Mouse (Mus musculus) CH12.LX (cell line): Measurements from ENCODE around the gene Pcca. TPM values are rescaled to one million over a fixed set of nuclear protein-coding genes. Genes with fewer than 3 reads are reported as not detected.

Experiments used
- DNase-seq: peaks from one replicate; pipeline ENCODE4 v3.0.0-alpha.2; 2013; ENCODE audit errors: extremely low read depth
- H3K27ac ChIP-seq: 2 replicates; pipeline ENCODE4 v1.5.1; 2012; ENCODE audit warnings: low read depth, mild to moderate bottlenecking, control low read depth, moderate library complexity; ENCODE audit not compliant: insufficient read depth
- H3K27me3 ChIP-seq: replicated peaks from 2 replicates; pipeline ENCODE3; 2012; ENCODE audit warnings: inconsistent platforms
- H3K36me3 ChIP-seq, 2 experiments: replicated peaks in 1 of 2; 2 replicates each; pipeline versions ENCODE3 to v1.6.1; 2012; ENCODE audit warnings: inconsistent platforms in 1 of 2, low read length in 1 of 2, mild to moderate bottlenecking in 1 of 2, mixed read lengths in 1 of 2, moderate library complexity in 1 of 2; ENCODE audit not compliant: control insufficient read depth in 1 of 2, insufficient read depth in 1 of 2
- H3K4me1 ChIP-seq, 2 experiments: 2 replicates each; pipeline ENCODE4 v1.6.1; 2012; ENCODE audit warnings: inconsistent platforms in 1 of 2, moderate library complexity in 1 of 2; ENCODE audit not compliant: insufficient read depth in 2 of 2, control insufficient read depth in 1 of 2
- H3K4me2 ChIP-seq: 2 replicates; pipeline ENCODE4 v1.6.1; 2012; ENCODE audit warnings: low read depth, mild to moderate bottlenecking, control low read depth; ENCODE audit not compliant: poor library complexity, insufficient read depth, severe bottlenecking
- H3K4me3 ChIP-seq, 3 experiments: fragments of 150-350 bp in 1 of 3; sonication (generic) in 1 of 3; replicated peaks in 1 of 3; 2 replicates each; pipeline versions ENCODE3 to v1.5.1; 2011 to 2012; ENCODE audit warnings: low read depth in 2 of 3, low read length in 2 of 3, mild to moderate bottlenecking in 2 of 3, moderate library complexity in 2 of 3, control low read depth in 1 of 3, improper control_type of control experiment in 1 of 3, inconsistent platforms in 1 of 3, mixed read lengths in 1 of 3; ENCODE audit not compliant: poor library complexity in 1 of 3
- H3K79me2 ChIP-seq: replicated peaks from 2 replicates; pipeline ENCODE4 v1.6.1; 2012; ENCODE audit warnings: mild to moderate bottlenecking, moderate library complexity; ENCODE audit not compliant: control insufficient read depth, poor library complexity, insufficient read depth, severe bottlenecking; ENCODE audit errors: extremely low read depth
- H3K9ac ChIP-seq: 2 replicates; pipeline ENCODE4 v1.6.1; 2012; ENCODE audit warnings: low read depth, mild to moderate bottlenecking, control low read depth, moderate library complexity; ENCODE audit not compliant: insufficient read depth
- H3K9me3 ChIP-seq: replicated peaks from 2 replicates; pipeline ENCODE3; 2012; ENCODE audit warnings: low read length, inconsistent platforms, mixed read lengths
- BHLHE40 ChIP-seq: IDR thresholded peaks from 2 replicates; pipeline ENCODE4 v1.6.1; 2011; ENCODE audit warnings: mild to moderate bottlenecking, low read depth, low read length, improper control_type of control experiment
- CTCF ChIP-seq, 2 experiments: IDR thresholded peaks in 1 of 2; conservative IDR thresholded peaks in 1 of 2; 2 replicates each; pipeline ENCODE4 v1.5.1; 2011 to 2012; ENCODE audit warnings: low read depth in 2 of 2, low read length in 2 of 2, improper control_type of control experiment in 1 of 2, inconsistent platforms in 1 of 2, mild to moderate bottlenecking in 1 of 2, moderate library complexity in 1 of 2
- E2F4 ChIP-seq: IDR thresholded peaks from 2 replicates; pipeline ENCODE4 v1.6.1; 2011; ENCODE audit warnings: low read depth, low read length, improper control_type of control experiment; ENCODE audit not compliant: insufficient replicate concordance
- EP300 ChIP-seq: IDR thresholded peaks from 2 replicates; pipeline ENCODE4 v1.6.1; 2011; ENCODE audit warnings: low read length, improper control_type of control experiment
- ETS1 ChIP-seq: conservative IDR thresholded peaks from 2 replicates; pipeline ENCODE4 v1.6.1; 2012; ENCODE audit warnings: low read depth, mild to moderate bottlenecking, inconsistent platforms, low read length, improper control_type of control experiment, moderate library complexity
- HCFC1 ChIP-seq: IDR thresholded peaks from 2 replicates; pipeline ENCODE4 v1.6.1; 2012; ENCODE audit warnings: low read depth, mild to moderate bottlenecking, inconsistent platforms, low read length, improper control_type of control experiment
- JUN ChIP-seq: IDR thresholded peaks from 2 replicates; pipeline ENCODE4 v1.6.1; 2011; ENCODE audit warnings: low read depth, mild to moderate bottlenecking, low read length, improper control_type of control experiment, moderate library complexity; ENCODE audit not compliant: insufficient read depth
- MAFK ChIP-seq: IDR thresholded peaks from 2 replicates; pipeline ENCODE4 v1.6.1; 2011; ENCODE audit warnings: low read length, improper control_type of control experiment; ENCODE audit not compliant: insufficient replicate concordance
- MAX ChIP-seq: IDR thresholded peaks from 2 replicates; pipeline ENCODE4 v1.6.1; 2011; ENCODE audit warnings: low read length, improper control_type of control experiment
- MAZ ChIP-seq: IDR thresholded peaks from 2 replicates; pipeline ENCODE4 v1.6.1; 2012; ENCODE audit warnings: low read depth, mild to moderate bottlenecking, inconsistent platforms, low read length, improper control_type of control experiment, moderate library complexity
- MEF2A ChIP-seq: IDR thresholded peaks from 2 replicates; pipeline ENCODE4 v1.6.1; 2014; ENCODE audit warnings: low read depth, mild to moderate bottlenecking, inconsistent platforms, low read length, improper control_type of control experiment, borderline replicate concordance
- MXI1 ChIP-seq: IDR thresholded peaks from 2 replicates; pipeline ENCODE4 v1.6.1; 2011; ENCODE audit warnings: mild to moderate bottlenecking, low read depth, low read length, improper control_type of control experiment
- NELFE ChIP-seq: IDR thresholded peaks from 2 replicates; pipeline ENCODE4 v1.6.1; 2011; ENCODE audit warnings: low read depth, low read length, improper control_type of control experiment
- PAX5 ChIP-seq: IDR thresholded peaks from 2 replicates; pipeline ENCODE4 v1.6.1; 2012; ENCODE audit warnings: low read length, inconsistent platforms, mixed read lengths
- POLR2AphosphoS2 ChIP-seq: IDR thresholded peaks from 2 replicates; pipeline ENCODE4 v1.6.1; 2011; ENCODE audit warnings: low read depth, low read length, improper control_type of control experiment
- RAD21 ChIP-seq: IDR thresholded peaks from 2 replicates; pipeline ENCODE4 v1.6.1; 2011; ENCODE audit warnings: low read depth, mild to moderate bottlenecking, low read length, improper control_type of control experiment, moderate library complexity
- SMC3 ChIP-seq: IDR thresholded peaks from 2 replicates; pipeline ENCODE4 v1.6.1; 2011; ENCODE audit warnings: low read depth, low read length, improper control_type of control experiment
- UBTF ChIP-seq: IDR thresholded peaks from 2 replicates; pipeline ENCODE4 v1.6.1; 2012; ENCODE audit warnings: low read depth, mild to moderate bottlenecking, inconsistent platforms, low read length, improper control_type of control experiment, moderate library complexity
- USF1 ChIP-seq: IDR thresholded peaks from 2 replicates; pipeline ENCODE4 v1.6.1; 2014; ENCODE audit warnings: low read depth, mild to moderate bottlenecking, inconsistent platforms, low read length, improper control_type of control experiment
- USF2 ChIP-seq: conservative IDR thresholded peaks from 2 replicates; pipeline ENCODE4 v1.6.1; 2011; ENCODE audit warnings: low read depth, low read length, improper control_type of control experiment
- ZC3H11A ChIP-seq: IDR thresholded peaks from 2 replicates; pipeline ENCODE4 v1.6.1; 2012; ENCODE audit warnings: low read depth, mild to moderate bottlenecking, inconsistent platforms, low read length, improper control_type of control experiment
- ZKSCAN1 ChIP-seq: IDR thresholded peaks from 2 replicates; pipeline ENCODE4 v1.6.1; 2012; ENCODE audit warnings: low read depth, inconsistent platforms, low read length, improper control_type of control experiment, borderline replicate concordance
- ZNF384 ChIP-seq: IDR thresholded peaks from 2 replicates; pipeline ENCODE4 v1.6.1; 2012; ENCODE audit warnings: low read depth, low read length, improper control_type of control experiment, inconsistent platforms
- dilution Hi-C: fragments of 300-500 bp; cut with MboI; formaldehyde crosslinking; loops from 2 replicates; pipeline ENCODE4 v1.14.3; 2020; ENCODE audit warnings: low sequenced_read_pairs; ENCODE audit not compliant: extremely low pct_unique_long_range_greater_than_20kb, extremely low pct_ligation_motif_present
- in situ Hi-C: fragments of 300-500 bp; cut with MboI; formaldehyde crosslinking; loops from 3 replicates; pipeline ENCODE4 v1.14.3; 2019; ENCODE audit warnings: low sequenced_read_pairs, low pct_ligation_motif_present, low pct_unique_long_range_greater_than_20kb, mixed read lengths
- polyA plus RNA-seq: library from polyadenylated mRNA; unstranded; fragments of >175 nt; gene quantifications from 2 replicates; pipeline ENCODE4 v1.2.1, GENCODE M21; 2012; ENCODE audit warnings: low read depth; ENCODE audit not compliant: insufficient read length
- total RNA-seq, 2 experiments: library from RNA; depleted of rRNA; stranded (reverse); fragments of 300-350 nt in 1 of 2; fragments of >200 nt in 1 of 2; gene quantifications; 2 replicates each; pipeline ENCODE4 v1.2.3; 2012 to 2014

The Pcca gene
- total and polyA plus RNA-seq, 3 experiments = 11.2 to 39.0 (median 23.8) TPM

GRCm38 (mm10) chr14:122901715-122902114 is 367.6 kb downstream of the Pcca start:
- no peak for TF ChIP-seq HCFC1
- no peak for TF ChIP-seq RAD21
- TF ChIP-seq E2F4 = no peak
- no peak for TF ChIP-seq ZNF384
- no peak for TF ChIP-seq MXI1
- no peak for TF ChIP-seq PAX5
- no peak for TF ChIP-seq POLR2AphosphoS2
- TF ChIP-seq, all 38 proteins: peak for 0
- H3K79me2 ChIP-seq = no peaks in the 10 kb centered on the region
- no peak overlapping the region for H3K4me3 ChIP-seq
- H3K9ac ChIP-seq = no peak overlapping the region
- dilution Hi-C loops (no loop called here), in situ Hi-C loops (no loop called here)
- no peak for DNase-seq
- no peak overlapping the region for H3K4me2 ChIP-seq
- H3K27me3 ChIP-seq = no peaks in the 10 kb centered on the region
- H3K9me3 ChIP-seq = no peaks in the 10 kb centered on the region
- peaks cover 19 to 71% of the 10 kb centered on the region in 2 experiments for H3K36me3 ChIP-seq
- no peak overlapping the region for H3K27ac ChIP-seq
- no peaks in the 10 kb centered on the region for H3K4me1 ChIP-seq

- H3K79me2 ChIP-seq = no peaks in the 10 kb centered on the region
- no peaks in the 10 kb centered on the region for H3K9me3 ChIP-seq
- no peak overlapping the region for H3K4me3 ChIP-seq
- DNase-seq = no peak
- H3K27ac ChIP-seq = no peak overlapping the region
- no peaks in the 10 kb centered on the region for H3K27me3 ChIP-seq
- peaks cover 17 to 68% of the 10 kb centered on the region in 2 experiments for H3K36me3 ChIP-seq
- TF ChIP-seq E2F4 (no peak), MAFK (no peak), MAZ (no peak), MAX (no peak), SMC3 (no peak), ETS1 (no peak), ZC3H11A (no peak), CTCF (conservative IDR thresholded peaks at IDR 0.05 in 1 of 2, IDR thresholded peaks at IDR 0.05 in 1 of 2; ENCODE audit: low read depth in 2 of 2, low read length in 2 of 2) (no peak), BHLHE40 (no peak), USF1 (no peak), USF2 (no peak), EP300 (no peak), UBTF (no peak), NELFE (no peak), ZNF384 (no peak), JUN (no peak), MEF2A (no peak), ZKSCAN1 (no peak), PAX5 (no peak)
- no peaks in the 10 kb centered on the region for H3K4me1 ChIP-seq
- no peak overlapping the region for H3K4me2 ChIP-seq
- dilution Hi-C loops (no loop called here), in situ Hi-C loops (no loop called here)
- H3K9ac ChIP-seq = no peak overlapping the region
Observed at GRCm38 (mm10) chr14:122902136-122902535, 368.0 kb downstream of the Pcca start.
